Mouse (Mus musculus): ENCODE measurements around the gene BC049762.

BC049762 gene

GRCm38 (mm10) chr11:51262342-51263285 is at the start of gene BC049762:
Gene BC049762, minus strand, starts transcription at chr11:51263046.
- DNase-seq (ENCODE audit: low spot score), result peak; percentile 97

GRCm38 (mm10) chr11:51311846-51312245 is 49.0 kb upstream of the BC049762 start:
- DNase-seq (ENCODE audit: low spot score), result no peak

GRCm38 (mm10) chr11:51308306-51308705 is 45.5 kb upstream of the BC049762 start:
- DNase-seq (ENCODE audit: low spot score), result no peak

GRCm38 (mm10) chr11:51303981-51304553 is 41.2 kb upstream of the BC049762 start:
- no peak for DNase-seq (ENCODE audit: low spot score)

GRCm38 (mm10) chr11:51302396-51302795 is 39.5 kb upstream of the BC049762 start:
- no peak for DNase-seq (ENCODE audit: low spot score)

GRCm38 (mm10) chr11:51298691-51299090 is 35.8 kb upstream of the BC049762 start:
- peak; percentile 10 for DNase-seq (ENCODE audit: low spot score)

GRCm38 (mm10) chr11:51295742-51296141 is 32.9 kb upstream of the BC049762 start:
- DNase-seq (ENCODE audit: low spot score), result no peak

GRCm38 (mm10) chr11:51293956-51294530 is 31.2 kb upstream of the BC049762 start:
- DNase-seq (ENCODE audit: low spot score), result no peak

- DNase-seq (ENCODE audit: low spot score), result no peak
These were observed 27.5 kb upstream of the BC049762 start for GRCm38 (mm10) chr11:51290066-51290955.

GRCm38 (mm10) chr11:51289564-51290041 is 26.8 kb upstream of the BC049762 start, which contains the start of gene Col23a1:
Gene Col23a1, plus strand, starts transcription at chr11:51289920.
- DNase-seq (ENCODE audit: low spot score), result peak; percentile 81

GRCm38 (mm10) chr11:51274418-51274817 is 11.6 kb upstream of the BC049762 start:
- DNase-seq (ENCODE audit: low spot score), result no peak

- peak; percentile 48 for DNase-seq (ENCODE audit: low spot score)
These were observed 2.5 kb upstream of the BC049762 start for GRCm38 (mm10) chr11:51265326-51265725.

- DNase-seq (ENCODE audit: low spot score), result peak; percentile 87
These were observed 1.5 kb upstream of the BC049762 start for GRCm38 (mm10) chr11:51264352-51264751.

GRCm38 (mm10) chr11:51263286-51263831 is 513 bp upstream of the BC049762 start:
- peak; percentile 83 for DNase-seq (ENCODE audit: low spot score)

- DNase-seq (ENCODE audit: low spot score), result no peak
These were observed 1.1 kb downstream of the BC049762 start, which contains the start of gene Clk4 for GRCm38 (mm10) chr11:51261680-51262219. Gene Clk4, plus strand, starts transcription at chr11:51261730.

GRCm38 (mm10) chr11:51257006-51257405 is 5.8 kb downstream of the BC049762 start:
- DNase-seq (ENCODE audit: low spot score), result no peak

- no peak for DNase-seq (ENCODE audit: low spot score)
These were observed 19.9 kb downstream of the BC049762 start for GRCm38 (mm10) chr11:51242897-51243296.

GRCm38 (mm10) chr11:51234626-51235025 is 28.2 kb downstream of the BC049762 start:
- DNase-seq (ENCODE audit: low spot score), result no peak

GRCm38 (mm10) chr11:51227104-51227503 is 35.7 kb downstream of the BC049762 start:
- no peak for DNase-seq (ENCODE audit: low spot score)

- no peak for DNase-seq (ENCODE audit: low spot score)
These were observed 42.5 kb downstream of the BC049762 start, which contains the start of gene Gm12569 for GRCm38 (mm10) chr11:51220308-51220707. Gene Gm12569, plus strand, starts transcription at chr11:51220473.
